Mouse (Mus musculus): ENCODE results near the gene Ppp4r4. TPM values are rescaled to one million over a fixed set of nuclear protein-coding genes. Genes with fewer than 3 reads are reported as not detected.

Ppp4r4 gene
- polyA plus RNA-seq, 1 experiment from 2014 or later, result 2.8 TPM

- no peaks in the 10 kb centered on the region for H3K27me3 ChIP-seq
- H3K9ac ChIP-seq, result no peak overlapping the region
- no peak overlapping the region for H3K27ac ChIP-seq (replicated peaks)
- no peaks in the 10 kb centered on the region for H3K4me1 ChIP-seq (replicated peaks)
- H3K36me3 ChIP-seq, result no peaks in the 10 kb centered on the region; the same call in 1 of the 2 replicates
- ATAC-seq (ENCODE audit: low FRiP score, low read depth), result no peak
- H3K4me2 ChIP-seq, result no peak overlapping the region
- 73% methylated on average over 8 of the region's 8 CpGs for WGBS
- H3K9me3 ChIP-seq, result no peaks in the 10 kb centered on the region
- H3K4me3 ChIP-seq, result no peak overlapping the region
Measured at GRCm38 (mm10) chr12:103583771-103584170, 51.7 kb downstream of the Ppp4r4 start.

GRCm38 (mm10) chr12:103598411-103598810 lies 66.3 kb downstream of the Ppp4r4 start:
- no peak for ATAC-seq (ENCODE audit: low FRiP score, low read depth)
- Histone ChIP-seq H3K9ac (no peak overlapping the region), H3K4me2 (no peak overlapping the region), H3K36me3 (no peaks in the 10 kb centered on the region), H3K27ac (replicated peaks) (no peak overlapping the region), H3K4me1 (replicated peaks) (no peaks in the 10 kb centered on the region), H3K4me3 (no peak overlapping the region), H3K9me3 (no peaks in the 10 kb centered on the region), H3K27me3 (no peaks in the 10 kb centered on the region)
- WGBS, result 76% methylated on average over 2 of the region's 2 CpGs

GRCm38 (mm10) chr12:103600364-103600763 lies 68.3 kb downstream of the Ppp4r4 start:
- Histone ChIP-seq H3K27me3 (no peaks in the 10 kb centered on the region), H3K9ac (no peak overlapping the region), H3K4me3 (no peak overlapping the region), H3K4me1 (replicated peaks) (no peaks in the 10 kb centered on the region), H3K36me3 (no peaks in the 10 kb centered on the region), H3K9me3 (no peaks in the 10 kb centered on the region), H3K4me2 (no peak overlapping the region), H3K27ac (replicated peaks) (no peak overlapping the region)
- 13% methylated on average over 3 of the region's 3 CpGs for WGBS
- ATAC-seq (ENCODE audit: low FRiP score, low read depth), result no peak

GRCm38 (mm10) chr12:103601839-103602238 lies 69.8 kb downstream of the Ppp4r4 start:
- Histone ChIP-seq H3K4me3 (no peak overlapping the region), H3K4me1 (replicated peaks) (no peaks in the 10 kb centered on the region), H3K9me3 (no peaks in the 10 kb centered on the region), H3K4me2 (no peak overlapping the region), H3K9ac (no peak overlapping the region), H3K36me3 (no peaks in the 10 kb centered on the region), H3K27me3 (no peaks in the 10 kb centered on the region), H3K27ac (replicated peaks) (no peak overlapping the region)
- no peak for ATAC-seq (ENCODE audit: low FRiP score, low read depth)
- 86% methylated on average over 3 of the region's 3 CpGs for WGBS

DNA sequence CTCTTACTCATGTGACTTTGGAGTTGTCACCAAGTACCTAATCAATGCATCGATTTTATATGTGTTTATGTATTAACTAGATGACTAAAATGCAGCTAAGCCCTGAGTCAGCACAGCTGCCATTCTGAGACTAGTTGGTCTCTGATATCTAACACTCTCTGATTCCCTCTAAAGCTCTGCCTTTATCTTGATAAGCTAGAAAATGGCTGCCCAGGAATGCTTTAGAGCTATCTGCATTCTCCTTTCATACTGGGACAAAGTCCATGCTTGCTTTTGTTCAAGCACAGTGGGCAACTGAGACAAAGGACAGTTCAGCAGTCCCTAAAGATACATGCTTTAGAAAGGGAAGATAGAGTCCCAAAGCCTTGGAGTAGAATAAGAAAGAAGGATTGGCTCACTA lies 83.1 kb downstream of the Ppp4r4 start:
- Histone ChIP-seq H3K4me2 (no peak overlapping the region), H3K9ac (no peak overlapping the region), H3K9me3 (no peaks in the 10 kb centered on the region), H3K27ac (replicated peaks) (no peak overlapping the region), H3K4me1 (replicated peaks) (no peaks in the 10 kb centered on the region), H3K36me3 (0 out of 2 replicates have a peak, but pooled peaks cover 4% of the 10 kb centered on the region), H3K27me3 (no peaks in the 10 kb centered on the region), H3K4me3 (no peak overlapping the region)
- 93% methylated on average over 1 of the region's 1 CpGs for WGBS
- no peak for ATAC-seq (ENCODE audit: low FRiP score, low read depth)

GRCm38 (mm10) chr12:103615734-103616133 lies 83.7 kb downstream of the Ppp4r4 start:
- ATAC-seq (ENCODE audit: low FRiP score, low read depth), result no peak
- Histone ChIP-seq H3K27ac (replicated peaks) (no peak overlapping the region), H3K4me1 (replicated peaks) (no peaks in the 10 kb centered on the region), H3K9me3 (no peaks in the 10 kb centered on the region), H3K27me3 (no peaks in the 10 kb centered on the region), H3K9ac (no peak overlapping the region), H3K36me3 (0 out of 2 replicates have a peak, but pooled peaks cover 4% of the 10 kb centered on the region), H3K4me2 (no peak overlapping the region), H3K4me3 (no peak overlapping the region)
- WGBS, result 89% methylated on average over 4 of the region's 4 CpGs

GRCm38 (mm10) chr12:103616860-103617261 lies 84.8 kb downstream of the Ppp4r4 start:
- 93% methylated on average over 10 of the region's 10 CpGs for WGBS
- Histone ChIP-seq H3K9ac (no peak overlapping the region), H3K27ac (replicated peaks) (no peak overlapping the region), H3K4me1 (replicated peaks) (no peaks in the 10 kb centered on the region), H3K36me3 (0 out of 2 replicates have a peak, but pooled peaks cover 4% of the 10 kb centered on the region), H3K4me3 (no peak overlapping the region), H3K9me3 (no peaks in the 10 kb centered on the region), H3K4me2 (no peak overlapping the region), H3K27me3 (no peaks in the 10 kb centered on the region)
- ATAC-seq (ENCODE audit: low FRiP score, low read depth), result no peak

DNA sequence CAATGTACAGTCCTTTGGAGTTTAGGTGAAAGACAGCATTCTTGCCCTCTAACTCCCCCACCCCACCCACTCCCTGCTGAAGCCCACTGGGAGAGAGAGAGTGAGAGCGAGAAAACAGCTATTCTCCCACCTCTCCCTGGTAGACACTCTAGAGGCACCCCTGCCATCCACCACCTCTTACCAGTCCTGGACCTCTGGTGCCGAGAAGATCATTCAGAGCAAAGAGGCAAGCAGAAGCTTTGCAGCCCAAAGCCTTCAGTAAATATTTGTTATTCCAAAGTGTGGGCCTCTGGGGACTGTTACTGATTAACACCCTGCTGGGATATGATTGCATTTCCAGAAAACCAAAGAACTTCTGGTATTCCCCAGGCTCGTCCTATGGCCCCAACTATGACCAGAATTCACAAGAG lies 99.1 kb downstream of the Ppp4r4 start, which contains the start of gene Serpina10:
TSS of gene Serpina10 (minus strand) at position 242 of the 410 bp plus-strand sequence.
- Histone ChIP-seq H3K27ac (replicated peaks) (no peak within 1 kb of the TSS), H3K36me3 (no peaks in the 10 kb centered on the region), H3K27me3 (no peaks in the 10 kb centered on the region), H3K4me3 (no peak within 1 kb of the TSS), H3K4me2 (no peak within 1 kb of the TSS), H3K9ac (no peak within 1 kb of the TSS), H3K4me1 (replicated peaks) (no peaks in the 10 kb centered on the region), H3K9me3 (no peaks in the 10 kb centered on the region)
- 72% methylated on average over 3 of the region's 3 CpGs for whole genome bisulfite sequencing
- ATAC-seq (ENCODE audit: low FRiP score, low read depth), result no peak

DNA sequence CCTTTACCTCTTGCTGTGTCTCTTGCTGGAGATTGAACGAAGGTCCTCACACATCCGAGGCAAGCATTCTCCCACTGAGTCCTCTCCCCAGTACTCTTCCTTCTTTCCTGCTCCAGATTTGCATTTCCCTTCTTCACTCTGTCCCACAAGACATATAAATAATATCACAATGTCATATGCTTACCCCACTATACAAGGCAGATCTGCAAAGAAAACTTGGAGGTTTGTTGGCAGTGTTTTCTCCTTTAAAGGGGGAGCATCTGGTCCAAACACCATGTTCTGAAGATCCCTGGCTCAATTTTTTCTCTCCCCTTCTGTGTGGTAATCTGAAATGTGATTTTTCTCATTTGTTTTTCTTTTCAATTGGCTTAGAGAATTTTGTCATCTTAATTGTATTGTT lies 102.3 kb downstream of the Ppp4r4 start:
- 77% methylated on average over 2 of the region's 2 CpGs for WGBS

DNA sequence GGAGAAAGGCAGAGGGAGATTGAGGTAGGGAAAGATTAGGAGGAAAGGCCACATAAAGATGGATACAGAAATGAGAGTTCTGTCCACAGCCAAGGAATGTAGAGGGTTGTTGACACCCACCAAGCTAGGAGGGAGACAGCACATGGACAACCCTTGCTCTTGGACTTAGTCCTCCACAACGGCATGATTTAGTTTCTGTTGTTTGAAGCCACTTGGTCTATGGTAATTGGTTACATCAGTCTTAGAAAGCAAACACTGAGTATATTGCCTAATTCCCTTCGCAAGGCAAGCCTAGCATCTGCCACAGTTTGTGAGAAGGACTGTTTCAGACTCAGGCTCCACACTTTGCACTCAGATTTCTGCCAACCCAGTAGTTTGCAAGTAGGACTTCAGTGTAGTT lies 103.8 kb downstream of the Ppp4r4 start:
- Histone ChIP-seq H3K4me1 (replicated peaks) (no peaks in the 10 kb centered on the region), H3K27ac (replicated peaks) (no peak overlapping the region), H3K27me3 (no peaks in the 10 kb centered on the region), H3K4me3 (no peak overlapping the region), H3K36me3 (no peaks in the 10 kb centered on the region), H3K4me2 (no peak overlapping the region), H3K9me3 (no peaks in the 10 kb centered on the region), H3K9ac (no peak overlapping the region)
- ATAC-seq (ENCODE audit: low FRiP score, low read depth), result no peak
- 91% methylated on average over 2 of the region's 2 CpGs for WGBS

More for the DNA sequence above, 102.3 kb downstream of the Ppp4r4 start:
- Histone ChIP-seq H3K27me3 (no peaks in the 10 kb centered on the region), H3K9me3 (no peaks in the 10 kb centered on the region), H3K36me3 (no peaks in the 10 kb centered on the region), H3K4me2 (no peak overlapping the region), H3K9ac (no peak overlapping the region), H3K27ac (replicated peaks) (no peak overlapping the region), H3K4me1 (replicated peaks) (no peaks in the 10 kb centered on the region), H3K4me3 (no peak overlapping the region)
- ATAC-seq (ENCODE audit: low FRiP score, low read depth), result no peak

- Histone ChIP-seq H3K27me3 (no peaks in the 10 kb centered on the region), H3K36me3 (no peaks in the 10 kb centered on the region), H3K4me1 (replicated peaks) (no peaks in the 10 kb centered on the region), H3K27ac (replicated peaks) (no peak overlapping the region), H3K9ac (no peak overlapping the region), H3K4me2 (no peak overlapping the region), H3K4me3 (no peak overlapping the region), H3K9me3 (no peaks in the 10 kb centered on the region)
- ATAC-seq (ENCODE audit: low FRiP score, low read depth), result peak; percentile 66; the same call in 1 of the 2 replicates
- 0% methylated on average over 2 of the region's 2 CpGs for WGBS
Measured at GRCm38 (mm10) chr12:103643336-103643735, 111.3 kb downstream of the Ppp4r4 start.

DNA sequence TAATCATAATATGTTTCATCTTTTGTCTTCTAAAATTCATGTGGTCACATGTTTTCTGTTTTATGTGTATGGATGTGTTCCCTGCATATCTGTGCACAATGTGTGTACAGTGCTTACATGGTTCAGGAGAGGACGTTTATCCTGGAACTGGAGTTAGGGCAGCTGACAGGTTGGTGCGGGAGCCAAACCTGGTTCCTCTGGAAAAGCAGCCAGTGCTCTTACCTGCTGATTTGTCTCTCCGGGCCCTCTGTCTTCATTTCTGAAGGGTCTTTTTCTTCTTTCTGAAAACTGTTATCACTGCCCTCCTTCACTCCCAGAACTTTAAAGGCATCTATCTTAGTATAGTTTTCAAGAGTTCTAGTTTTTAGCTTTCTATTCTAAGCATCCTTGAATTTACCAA lies 111.7 kb downstream of the Ppp4r4 start:
- Histone ChIP-seq H3K4me1 (replicated peaks) (no peaks in the 10 kb centered on the region), H3K9me3 (no peaks in the 10 kb centered on the region), H3K4me2 (no peak overlapping the region), H3K36me3 (no peaks in the 10 kb centered on the region), H3K27ac (replicated peaks) (no peak overlapping the region), H3K4me3 (no peak overlapping the region), H3K9ac (no peak overlapping the region), H3K27me3 (no peaks in the 10 kb centered on the region)
- WGBS, result 86% methylated on average over 3 of the region's 3 CpGs
- no peak for ATAC-seq (ENCODE audit: low FRiP score, low read depth)

DNA sequence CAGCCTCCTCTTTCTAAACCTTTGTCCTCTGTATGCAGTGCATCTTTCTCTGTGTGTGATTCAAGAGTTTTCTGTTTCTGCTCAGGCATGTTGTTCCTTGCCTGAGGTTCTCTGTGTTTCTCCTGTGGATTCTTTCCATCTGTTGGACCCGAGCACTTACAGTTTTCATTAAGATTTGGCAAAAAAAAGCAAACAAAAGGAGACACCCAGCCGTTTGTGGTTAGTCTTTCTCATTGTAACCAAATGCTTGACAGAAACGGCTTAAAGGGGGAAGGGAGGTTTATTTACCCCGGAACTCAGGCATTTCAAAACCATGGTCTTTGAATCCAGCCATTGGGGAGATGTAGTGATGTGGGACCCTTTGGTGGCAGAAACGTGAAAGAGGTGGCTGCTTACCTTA lies 112.5 kb downstream of the Ppp4r4 start:
- 50% methylated on average over 5 of the region's 5 CpGs for WGBS
- H3K9ac ChIP-seq, result no peak overlapping the region
- H3K27me3 ChIP-seq, result no peaks in the 10 kb centered on the region
- no peaks in the 10 kb centered on the region for H3K4me1 ChIP-seq (replicated peaks)
- H3K4me2 ChIP-seq, result no peak overlapping the region
- H3K4me3 ChIP-seq, result no peak overlapping the region
- H3K36me3 ChIP-seq, result no peaks in the 10 kb centered on the region
- no peak for ATAC-seq (ENCODE audit: low FRiP score, low read depth)
- no peak overlapping the region for H3K27ac ChIP-seq (replicated peaks)
- H3K9me3 ChIP-seq, result no peaks in the 10 kb centered on the region
